Mouse (Mus musculus): ENCODE data around the gene Cfap45. TPM values are rescaled to one million over a fixed set of nuclear protein-coding genes. Genes with fewer than 3 reads are reported as not detected.

The Cfap45 gene
- not detected for polyA plus RNA-seq (2012; fragmentation: generic; extraction: Trizol)

GRCm38 (mm10) chr1:172520576-172521440 is at the start of gene Cfap45:
Gene Cfap45, plus strand, starts transcription at chr1:172520801.
- no peaks in the 10 kb centered on the region for H3K36me3 ChIP-seq (ENCODE audit: control insufficient read depth, insufficient read depth)

GRCm38 (mm10) chr1:172472909-172473308 is 47.7 kb upstream of the Cfap45 start:
- Histone ChIP-seq H3K27me3 (ENCODE audit: control insufficient read depth, insufficient read depth, insufficient read length) (no peaks in the 10 kb centered on the region), H3K4me2 (ENCODE audit: low read depth) (no peak overlapping the region), H3K4me3 (no peak overlapping the region), H3K36me3 (ENCODE audit: control insufficient read depth, insufficient read depth) (no peaks in the 10 kb centered on the region), H3K79me2 (ENCODE audit: control insufficient read depth, insufficient read depth) (no peaks in the 10 kb centered on the region), H3ac (ENCODE audit: control insufficient read depth, insufficient read length) (no peak overlapping the region)
- TF ChIP-seq REST (IDR thresholded peaks at IDR 0.05; ENCODE audit: insufficient read depth, insufficient read length) (no peak), TCF3 (IDR thresholded peaks at IDR 0.05; ENCODE audit: insufficient read length, low read depth) (no peak), SRF (IDR thresholded peaks at IDR 0.05; ENCODE audit: control insufficient read depth, insufficient read length, low read depth) (no peak), POLR2AphosphoS2 (IDR thresholded peaks at IDR 0.05; ENCODE audit: insufficient read length, low read depth) (no peak), E2F4 (IDR thresholded peaks at IDR 0.05; ENCODE audit: insufficient read depth) (no peak), POLR2A (IDR thresholded peaks at IDR 0.05; ENCODE audit: insufficient read length, low read depth) (no peak), MYOG (IDR thresholded peaks at IDR 0.05; ENCODE audit: control insufficient read depth in 1 of 3, insufficient read depth in 1 of 3, insufficient read length in 2 of 3, low read depth in 2 of 3) (no peak), MYOD1 (IDR thresholded peaks at IDR 0.05; ENCODE audit: control insufficient read depth in 1 of 3, insufficient read length in 2 of 3, low read depth in 2 of 3) (no peak), MAX (IDR thresholded peaks at IDR 0.05; ENCODE audit: low read depth) (no peak), TCF12 (IDR thresholded peaks at IDR 0.05; ENCODE audit: insufficient read depth, poor library complexity, severe bottlenecking) (no peak), USF1 (IDR thresholded peaks at IDR 0.05; ENCODE audit: low read depth) (no peak), CEBPB (IDR thresholded peaks at IDR 0.05; ENCODE audit: insufficient read depth, poor library complexity, severe bottlenecking) (no peak)

More at GRCm38 (mm10) chr1:172520576-172521440, at the start of gene Cfap45:
- Histone ChIP-seq H3K27me3 (ENCODE audit: control insufficient read depth, insufficient read depth, insufficient read length) (no peaks in the 10 kb centered on the region), H3ac (ENCODE audit: control insufficient read depth, insufficient read length) (no peak within 1 kb of the TSS), H3K4me3 (no peak within 1 kb of the TSS), H3K4me2 (ENCODE audit: low read depth) (no peak within 1 kb of the TSS), H3K79me2 (ENCODE audit: control insufficient read depth, insufficient read depth) (no peaks in the 10 kb centered on the region)
- TF ChIP-seq E2F4 (IDR thresholded peaks at IDR 0.05; ENCODE audit: insufficient read depth) (no peak), MYOD1 (IDR thresholded peaks at IDR 0.05; ENCODE audit: control insufficient read depth in 1 of 3, insufficient read length in 2 of 3, low read depth in 2 of 3) (no peak), SRF (IDR thresholded peaks at IDR 0.05; ENCODE audit: control insufficient read depth, insufficient read length, low read depth) (no peak), TCF3 (IDR thresholded peaks at IDR 0.05; ENCODE audit: insufficient read length, low read depth) (no peak), POLR2A (IDR thresholded peaks at IDR 0.05; ENCODE audit: insufficient read length, low read depth) (no peak), CEBPB (IDR thresholded peaks at IDR 0.05; ENCODE audit: insufficient read depth, poor library complexity, severe bottlenecking) (no peak), MYOG (IDR thresholded peaks at IDR 0.05; ENCODE audit: control insufficient read depth in 1 of 3, insufficient read depth in 1 of 3, insufficient read length in 2 of 3, low read depth in 2 of 3) (no peak), USF1 (IDR thresholded peaks at IDR 0.05; ENCODE audit: low read depth) (no peak), TCF12 (IDR thresholded peaks at IDR 0.05; ENCODE audit: insufficient read depth, poor library complexity, severe bottlenecking) (no peak), MAX (IDR thresholded peaks at IDR 0.05; ENCODE audit: low read depth) (no peak), POLR2AphosphoS2 (IDR thresholded peaks at IDR 0.05; ENCODE audit: insufficient read length, low read depth) (no peak), REST (IDR thresholded peaks at IDR 0.05; ENCODE audit: insufficient read depth, insufficient read length) (no peak)

DNA sequence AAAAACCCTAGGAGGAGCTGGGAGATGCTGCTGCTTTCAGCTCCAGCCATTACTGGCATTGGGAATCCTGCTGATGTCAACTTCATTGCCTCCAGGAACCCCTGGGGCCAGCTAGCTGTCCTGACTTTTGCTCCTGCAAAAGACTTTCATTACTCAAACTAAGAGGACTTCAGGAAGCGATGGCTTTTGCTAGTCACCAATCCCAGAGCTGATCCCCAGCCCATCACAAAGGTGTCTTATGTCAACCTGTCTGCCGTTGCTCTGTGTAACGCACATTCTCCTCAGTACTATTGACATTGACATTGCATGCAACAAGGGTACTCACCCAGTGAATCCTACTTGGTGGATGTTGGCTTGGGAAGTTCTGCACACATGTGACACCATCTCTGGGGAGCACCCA is 46.4 kb upstream of the Cfap45 start:
- no peaks in the 10 kb centered on the region for H3K36me3 ChIP-seq (ENCODE audit: control insufficient read depth, insufficient read depth)
- H3ac ChIP-seq (ENCODE audit: control insufficient read depth, insufficient read length) = no peak overlapping the region
- TF ChIP-seq TCF3 (IDR thresholded peaks at IDR 0.05; ENCODE audit: insufficient read length, low read depth) = no peak
- no peak for TF ChIP-seq USF1 (IDR thresholded peaks at IDR 0.05; ENCODE audit: low read depth)
- no peak for TF ChIP-seq CEBPB (IDR thresholded peaks at IDR 0.05; ENCODE audit: insufficient read depth, poor library complexity, severe bottlenecking)
- TF ChIP-seq MAX (IDR thresholded peaks at IDR 0.05; ENCODE audit: low read depth) = no peak
- no peak for TF ChIP-seq MYOD1 (IDR thresholded peaks at IDR 0.05; ENCODE audit: control insufficient read depth in 1 of 3, insufficient read length in 2 of 3, low read depth in 2 of 3)
- no peak overlapping the region for H3K4me3 ChIP-seq
- no peaks in the 10 kb centered on the region for H3K27me3 ChIP-seq (ENCODE audit: control insufficient read depth, insufficient read depth, insufficient read length)
- no peaks in the 10 kb centered on the region for H3K79me2 ChIP-seq (ENCODE audit: control insufficient read depth, insufficient read depth)
- H3K4me2 ChIP-seq (ENCODE audit: low read depth) = no peak overlapping the region

DNA sequence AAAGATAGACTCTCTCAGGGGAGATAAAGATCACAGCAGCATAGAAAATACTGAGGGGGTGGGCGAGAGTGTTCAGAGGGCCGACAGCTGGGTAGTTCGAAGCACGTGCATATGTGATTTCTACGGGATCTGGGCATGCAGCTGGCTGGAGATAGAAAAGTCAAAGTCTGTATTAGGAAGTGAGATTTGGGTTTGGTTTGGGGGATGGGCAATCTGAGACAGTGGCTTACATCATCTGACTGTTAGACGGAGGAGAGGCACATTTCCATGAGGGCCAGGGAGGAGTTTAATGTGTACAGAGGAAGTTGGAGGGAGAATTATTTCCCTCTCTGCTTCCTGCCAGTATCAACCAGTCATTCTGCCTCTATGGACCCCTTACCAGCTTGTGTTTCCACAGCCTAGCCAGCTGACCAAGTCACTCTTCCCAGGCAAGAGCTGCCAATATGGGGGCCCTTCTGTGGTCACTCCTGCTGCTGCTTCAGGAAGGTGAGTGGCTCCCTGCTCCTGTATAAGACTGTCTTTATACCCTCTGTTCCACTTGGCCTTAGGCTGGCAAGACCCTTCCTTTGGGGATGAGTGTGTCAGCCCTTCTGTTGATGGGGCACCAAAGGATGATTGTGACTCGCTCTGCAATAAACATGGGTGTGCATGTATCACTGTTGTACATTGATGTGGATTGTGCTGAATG is 45.4 kb upstream of the Cfap45 start, which contains the start of gene Slamf9:
Gene Slamf9, plus strand, starts transcription at position 305 of the 688 bp plus-strand sequence.
- Histone ChIP-seq H3K4me3 (no peak within 1 kb of the TSS), H3K4me2 (ENCODE audit: low read depth) (peak within 1 kb of the TSS; percentile 44), H3K36me3 (ENCODE audit: control insufficient read depth, insufficient read depth) (no peaks in the 10 kb centered on the region), H3K79me2 (ENCODE audit: control insufficient read depth, insufficient read depth) (no peaks in the 10 kb centered on the region), H3K27me3 (ENCODE audit: control insufficient read depth, insufficient read depth, insufficient read length) (no peaks in the 10 kb centered on the region), H3ac (ENCODE audit: control insufficient read depth, insufficient read length) (no peak within 1 kb of the TSS)
- TF ChIP-seq SRF (IDR thresholded peaks at IDR 0.05; ENCODE audit: control insufficient read depth, insufficient read length, low read depth) = no peak
- no peak for TF ChIP-seq MYOD1 (IDR thresholded peaks at IDR 0.05; ENCODE audit: control insufficient read depth in 1 of 3, insufficient read length in 2 of 3, low read depth in 2 of 3)
- no peak for TF ChIP-seq USF1 (IDR thresholded peaks at IDR 0.05; ENCODE audit: low read depth)
- no peak for TF ChIP-seq POLR2AphosphoS2 (IDR thresholded peaks at IDR 0.05; ENCODE audit: insufficient read length, low read depth)
- no peak for TF ChIP-seq POLR2A (IDR thresholded peaks at IDR 0.05; ENCODE audit: insufficient read length, low read depth)
- no peak for TF ChIP-seq REST (IDR thresholded peaks at IDR 0.05; ENCODE audit: insufficient read depth, insufficient read length)
- TF ChIP-seq CEBPB (IDR thresholded peaks at IDR 0.05; ENCODE audit: insufficient read depth, poor library complexity, severe bottlenecking) = no peak
- TF ChIP-seq MAX (IDR thresholded peaks at IDR 0.05; ENCODE audit: low read depth) = no peak
- no peak for TF ChIP-seq MYOG (IDR thresholded peaks at IDR 0.05; ENCODE audit: control insufficient read depth in 1 of 3, insufficient read depth in 1 of 3, insufficient read length in 2 of 3, low read depth in 2 of 3)
- TF ChIP-seq E2F4 (IDR thresholded peaks at IDR 0.05; ENCODE audit: insufficient read depth) = no peak
- TF ChIP-seq TCF3 (IDR thresholded peaks at IDR 0.05; ENCODE audit: insufficient read length, low read depth) = no peak
- TF ChIP-seq TCF12 (IDR thresholded peaks at IDR 0.05; ENCODE audit: insufficient read depth, poor library complexity, severe bottlenecking) = no peak

Data from myocyte (in vitro differentiated cells).